Mouse (Mus musculus) cortical plate, adult 2 months (tissue): ENCODE data around the gene Arl8a.

ENCODE experiments used
- CTCF ChIP-seq: fragments of 200-500 bp; IDR thresholded peaks from 2 replicates; pipeline ENCODE4 v1.5.1; 2011; ENCODE audit warnings: mild to moderate bottlenecking, control low read depth, low read length; ENCODE audit not compliant: insufficient read depth; ENCODE audit errors: extremely low read depth
- POLR2A ChIP-seq: fragments of 200-500 bp; IDR thresholded peaks from 2 replicates; pipeline ENCODE4 v1.6.1; 2011; ENCODE audit warnings: mild to moderate bottlenecking, low read length, control low read depth; ENCODE audit not compliant: insufficient read depth; ENCODE audit errors: extremely low read depth

DNA sequence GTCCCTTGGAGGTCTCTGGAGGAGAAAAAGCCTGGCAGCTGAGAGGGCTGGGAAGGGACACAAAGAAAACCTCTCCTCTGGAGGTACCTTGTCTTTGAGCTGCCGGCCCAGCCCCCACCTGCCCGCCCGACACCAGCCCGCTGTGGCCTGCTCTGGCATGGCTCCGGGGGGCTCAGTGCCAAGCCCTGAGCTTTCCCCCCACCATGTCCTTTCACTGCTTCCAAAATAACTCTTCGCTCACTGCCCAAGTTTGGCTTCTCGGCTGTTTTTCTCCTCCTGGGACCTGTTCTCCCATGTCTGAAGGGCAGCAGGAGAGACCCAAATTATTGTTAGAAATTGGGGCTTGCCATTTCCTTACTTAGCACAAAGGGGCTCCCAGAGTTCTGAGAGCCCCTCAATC, 48.2 kb upstream of the Arl8a start:
- TF ChIP-seq CTCF (no peak), POLR2A (no peak)
